Mouse (Mus musculus): ENCODE measurements around the gene Tbc1d10b. TPM values are rescaled to one million over a fixed set of nuclear protein-coding genes. Genes with fewer than 3 reads are reported as not detected.
"Not testable (repeated sequence)": the region's sequence is repeated elsewhere in the genome, so short reads cannot be mapped to it uniquely, and the experiment has no call there.

Tbc1d10b gene
- polyA plus RNA-seq, 1 experiment from 2014 or later, result 29.4 TPM

DNA sequence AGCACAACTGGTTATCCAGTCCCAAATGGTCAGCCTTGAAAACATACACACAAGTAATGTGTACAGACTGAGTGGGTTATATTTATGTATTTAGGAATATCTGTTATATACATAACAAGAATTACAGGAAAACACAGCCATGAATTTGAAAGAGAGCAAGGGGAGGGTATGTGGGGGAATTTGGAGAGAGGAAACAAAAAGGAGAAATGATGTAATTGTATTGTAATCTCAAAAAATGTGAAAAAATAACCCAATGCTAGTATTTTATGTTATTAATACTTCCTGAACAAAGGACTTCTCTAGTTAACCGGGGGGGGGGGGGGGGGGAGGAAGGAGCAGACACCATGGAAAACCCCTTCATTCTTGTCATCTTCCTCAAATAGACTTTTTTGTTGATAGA is 23.5 kb downstream of the Tbc1d10b start:
- ATAC-seq (ENCODE audit: low read depth), result no peak
- WGBS, result 77% methylated on average over 1 of the region's 1 CpGs

GRCm38 (mm10) chr7:127183828-127184227 is 24.4 kb downstream of the Tbc1d10b start:
- no peaks in the 10 kb centered on the region for H3K36me3 ChIP-seq (ENCODE audit: control insufficient read depth, insufficient read depth, low read length)
- H3K4me3 ChIP-seq (ENCODE audit: low read depth, low read length), result no peak overlapping the region
- WGBS, result 76% methylated on average over 6 of the region's 6 CpGs
- H3K9me3 ChIP-seq (ENCODE audit: control insufficient read depth, low read length), result no peaks in the 10 kb centered on the region
- H3K4me1 ChIP-seq (ENCODE audit: control insufficient read depth, insufficient read depth, low read length), result no peaks in the 10 kb centered on the region
- H3K27ac ChIP-seq (ENCODE audit: low read depth, low read length), result no peak overlapping the region
- no peaks in the 10 kb centered on the region for H3K27me3 ChIP-seq (ENCODE audit: control insufficient read depth, insufficient read depth, low read length)
- H3K4me2 ChIP-seq (ENCODE audit: low read depth, low read length), result no peak overlapping the region
- ATAC-seq (ENCODE audit: low read depth), result no peak
- no peak overlapping the region for H3K9ac ChIP-seq (replicated peaks; ENCODE audit: low read depth, low read length)

More for the DNA sequence above, 23.5 kb downstream of the Tbc1d10b start:
- Histone ChIP-seq H3K4me1 (ENCODE audit: control insufficient read depth, insufficient read depth, low read length) (no peaks in the 10 kb centered on the region), H3K9ac (replicated peaks; ENCODE audit: low read depth, low read length) (no peak overlapping the region), H3K36me3 (ENCODE audit: control insufficient read depth, insufficient read depth, low read length) (no peaks in the 10 kb centered on the region), H3K27ac (ENCODE audit: low read depth, low read length) (no peak overlapping the region), H3K4me2 (ENCODE audit: low read depth, low read length) (no peak overlapping the region), H3K27me3 (ENCODE audit: control insufficient read depth, insufficient read depth, low read length) (no peaks in the 10 kb centered on the region), H3K4me3 (ENCODE audit: low read depth, low read length) (no peak overlapping the region), H3K9me3 (ENCODE audit: control insufficient read depth, low read length) (no peaks in the 10 kb centered on the region)

DNA sequence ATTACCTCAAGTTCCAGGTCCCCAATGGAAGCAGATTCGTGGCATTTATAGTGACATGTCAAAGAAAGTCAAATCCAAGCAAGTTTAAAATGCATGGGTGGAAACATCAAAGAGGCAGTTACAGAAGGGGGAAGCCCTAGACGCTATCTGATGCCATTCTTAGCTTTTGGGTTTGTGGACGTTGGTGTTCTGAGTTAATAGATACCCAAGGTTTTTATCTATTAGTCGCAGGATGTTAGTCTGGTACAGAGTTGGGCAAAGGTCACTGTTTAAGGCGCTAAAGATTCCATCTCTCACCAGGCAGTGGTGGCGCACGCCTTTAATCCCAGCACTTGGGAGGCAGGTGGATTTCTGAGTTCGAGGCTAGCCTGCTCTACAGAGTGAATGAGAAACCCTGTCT is 24.9 kb downstream of the Tbc1d10b start:
- H3K27ac ChIP-seq (ENCODE audit: low read depth, low read length), result no peak overlapping the region
- no peak overlapping the region for H3K4me2 ChIP-seq (ENCODE audit: low read depth, low read length)
- H3K9me3 ChIP-seq (ENCODE audit: control insufficient read depth, low read length), result no peaks in the 10 kb centered on the region
- no peaks in the 10 kb centered on the region for H3K27me3 ChIP-seq (ENCODE audit: control insufficient read depth, insufficient read depth, low read length)
- no peaks in the 10 kb centered on the region for H3K4me1 ChIP-seq (ENCODE audit: control insufficient read depth, insufficient read depth, low read length)
- no peak overlapping the region for H3K4me3 ChIP-seq (ENCODE audit: low read depth, low read length)
- no peak for ATAC-seq (ENCODE audit: low read depth)
- no peaks in the 10 kb centered on the region for H3K36me3 ChIP-seq (ENCODE audit: control insufficient read depth, insufficient read depth, low read length)
- no peak overlapping the region for H3K9ac ChIP-seq (replicated peaks; ENCODE audit: low read depth, low read length)
- 82% methylated on average over 8 of the region's 8 CpGs for WGBS

DNA sequence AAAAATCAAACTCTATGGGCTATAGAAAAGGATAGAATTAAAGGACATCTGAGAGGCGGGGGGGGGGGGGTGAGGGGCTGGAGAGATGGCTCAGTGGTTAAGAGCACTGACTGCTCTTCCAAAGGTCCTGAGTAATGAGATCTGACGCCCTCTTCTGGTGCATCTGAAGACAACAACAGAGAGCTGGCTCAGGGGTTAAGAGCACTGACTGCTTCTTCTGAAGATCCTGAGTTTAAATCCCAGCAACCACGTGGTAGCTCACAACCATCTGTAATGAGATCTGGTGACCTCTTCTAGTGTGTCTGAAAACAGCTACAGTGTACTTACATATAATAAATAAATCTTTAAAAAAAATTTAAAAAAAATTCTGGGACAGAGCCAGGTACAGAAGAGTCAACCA is 26.5 kb downstream of the Tbc1d10b start:
- not testable (repeated sequence) for H3K9me3 ChIP-seq (ENCODE audit: control insufficient read depth, low read length); H3K36me3 ChIP-seq (ENCODE audit: control insufficient read depth, insufficient read depth, low read length); H3K27me3 ChIP-seq (ENCODE audit: control insufficient read depth, insufficient read depth, low read length); H3K27ac ChIP-seq (ENCODE audit: low read depth, low read length); ATAC-seq (ENCODE audit: low read depth); H3K4me1 ChIP-seq (ENCODE audit: control insufficient read depth, insufficient read depth, low read length); H3K4me2 ChIP-seq (ENCODE audit: low read depth, low read length); H3K4me3 ChIP-seq (ENCODE audit: low read depth, low read length); H3K9ac ChIP-seq (replicated peaks; ENCODE audit: low read depth, low read length)
- WGBS, result 44% methylated on average over 3 of the region's 3 CpGs

DNA sequence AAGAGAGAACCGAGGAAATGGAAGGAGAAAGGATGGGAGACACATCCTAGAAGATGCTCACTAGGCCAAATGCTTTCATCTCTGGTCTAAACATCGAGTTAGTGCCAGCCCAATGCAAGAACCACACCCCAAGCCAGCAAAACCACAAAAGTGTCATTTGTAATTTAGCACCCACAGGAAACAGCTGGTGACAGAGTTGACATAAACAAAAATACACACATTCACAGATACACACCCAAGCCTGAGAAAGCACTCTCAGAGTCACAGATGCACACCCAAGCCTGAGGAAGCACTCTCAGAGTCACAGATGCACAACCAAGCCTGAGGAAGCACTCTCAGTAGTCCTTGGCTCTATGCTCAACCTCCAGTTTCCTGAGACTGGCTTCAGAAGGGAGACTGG is 27.5 kb downstream of the Tbc1d10b start:
- H3K36me3 ChIP-seq (ENCODE audit: control insufficient read depth, insufficient read depth, low read length), result no peaks in the 10 kb centered on the region
- no peaks in the 10 kb centered on the region for H3K27me3 ChIP-seq (ENCODE audit: control insufficient read depth, insufficient read depth, low read length)
- no peak overlapping the region for H3K27ac ChIP-seq (ENCODE audit: low read depth, low read length)
- ATAC-seq (ENCODE audit: low read depth), result no peak
- H3K9ac ChIP-seq (replicated peaks; ENCODE audit: low read depth, low read length), result no peak overlapping the region
- no peak overlapping the region for H3K4me2 ChIP-seq (ENCODE audit: low read depth, low read length)
- H3K4me3 ChIP-seq (ENCODE audit: low read depth, low read length), result no peak overlapping the region
- WGBS, result 69% methylated on average over 2 of the region's 2 CpGs
- H3K9me3 ChIP-seq (ENCODE audit: control insufficient read depth, low read length), result no peaks in the 10 kb centered on the region
- H3K4me1 ChIP-seq (ENCODE audit: control insufficient read depth, insufficient read depth, low read length), result no peaks in the 10 kb centered on the region

- H3K4me3 ChIP-seq (ENCODE audit: low read depth, low read length), result no peak overlapping the region
- no peak overlapping the region for H3K9ac ChIP-seq (replicated peaks; ENCODE audit: low read depth, low read length)
- H3K4me1 ChIP-seq (ENCODE audit: control insufficient read depth, insufficient read depth, low read length), result no peaks in the 10 kb centered on the region
- H3K9me3 ChIP-seq (ENCODE audit: control insufficient read depth, low read length), result no peaks in the 10 kb centered on the region
- H3K4me2 ChIP-seq (ENCODE audit: low read depth, low read length), result no peak overlapping the region
- H3K27me3 ChIP-seq (ENCODE audit: control insufficient read depth, insufficient read depth, low read length), result no peaks in the 10 kb centered on the region
- H3K36me3 ChIP-seq (ENCODE audit: control insufficient read depth, insufficient read depth, low read length), result no peaks in the 10 kb centered on the region
- ATAC-seq (ENCODE audit: low read depth), result no peak
- H3K27ac ChIP-seq (ENCODE audit: low read depth, low read length), result no peak overlapping the region
- WGBS, result 76% methylated on average over 4 of the region's 4 CpGs
Measured at GRCm38 (mm10) chr7:127176937-127177336, 31.3 kb downstream of the Tbc1d10b start.

GRCm38 (mm10) chr7:127166501-127166900 is 41.8 kb downstream of the Tbc1d10b start:
- Histone ChIP-seq H3K4me2 (ENCODE audit: low read depth, low read length) (no peak overlapping the region), H3K36me3 (ENCODE audit: control insufficient read depth, insufficient read depth, low read length) (no peaks in the 10 kb centered on the region), H3K4me1 (ENCODE audit: control insufficient read depth, insufficient read depth, low read length) (no peaks in the 10 kb centered on the region), H3K27ac (ENCODE audit: low read depth, low read length) (no peak overlapping the region), H3K27me3 (ENCODE audit: control insufficient read depth, insufficient read depth, low read length) (no peaks in the 10 kb centered on the region), H3K9me3 (ENCODE audit: control insufficient read depth, low read length) (no peaks in the 10 kb centered on the region), H3K9ac (replicated peaks; ENCODE audit: low read depth, low read length) (no peak overlapping the region), H3K4me3 (ENCODE audit: low read depth, low read length) (no peak overlapping the region)
- 94% methylated on average over 5 of the region's 5 CpGs for WGBS
- no peak for ATAC-seq (ENCODE audit: low read depth)

- Histone ChIP-seq H3K9ac (replicated peaks; ENCODE audit: low read depth, low read length) (no peak overlapping the region), H3K36me3 (ENCODE audit: control insufficient read depth, insufficient read depth, low read length) (no peaks in the 10 kb centered on the region), H3K27me3 (ENCODE audit: control insufficient read depth, insufficient read depth, low read length) (no peaks in the 10 kb centered on the region), H3K27ac (ENCODE audit: low read depth, low read length) (no peak overlapping the region), H3K4me1 (ENCODE audit: control insufficient read depth, insufficient read depth, low read length) (no peaks in the 10 kb centered on the region), H3K4me3 (ENCODE audit: low read depth, low read length) (no peak overlapping the region), H3K4me2 (ENCODE audit: low read depth, low read length) (no peak overlapping the region), H3K9me3 (ENCODE audit: control insufficient read depth, low read length) (no peaks in the 10 kb centered on the region)
- 91% methylated on average over 12 of the region's 12 CpGs for WGBS
- ATAC-seq (ENCODE audit: low read depth), result no peak
Measured at GRCm38 (mm10) chr7:127165607-127166493, 42.4 kb downstream of the Tbc1d10b start.

GRCm38 (mm10) chr7:127164002-127164401 is 44.3 kb downstream of the Tbc1d10b start:
- ATAC-seq (ENCODE audit: low read depth), result no peak
- Histone ChIP-seq H3K27ac (ENCODE audit: low read depth, low read length) (no peak overlapping the region), H3K27me3 (ENCODE audit: control insufficient read depth, insufficient read depth, low read length) (no peaks in the 10 kb centered on the region), H3K9me3 (ENCODE audit: control insufficient read depth, low read length) (no peaks in the 10 kb centered on the region), H3K4me3 (ENCODE audit: low read depth, low read length) (no peak overlapping the region), H3K4me1 (ENCODE audit: control insufficient read depth, insufficient read depth, low read length) (no peaks in the 10 kb centered on the region), H3K36me3 (ENCODE audit: control insufficient read depth, insufficient read depth, low read length) (no peaks in the 10 kb centered on the region), H3K4me2 (ENCODE audit: low read depth, low read length) (no peak overlapping the region), H3K9ac (replicated peaks; ENCODE audit: low read depth, low read length) (no peak overlapping the region)
- 87% methylated on average over 4 of the region's 4 CpGs for WGBS
